Mouse (Mus musculus): ENCODE measurements around the gene Erbb3.
"Not testable (repeated sequence)": the region's sequence is repeated elsewhere in the genome, so short reads cannot be mapped to it uniquely, and the experiment has no call there.

Erbb3 gene

GRCm38 (mm10) chr10:128556963-128557362 lies 32.5 kb downstream of the Erbb3 start:
- DNase-seq (ENCODE audit: low spot score): no peak

- DNase-seq (ENCODE audit: low spot score): no peak
These were observed 33.2 kb downstream of the Erbb3 start for GRCm38 (mm10) chr10:128556286-128556685.

GRCm38 (mm10) chr10:128555567-128555966 lies 33.9 kb downstream of the Erbb3 start:
- DNase-seq (ENCODE audit: low spot score): not testable (repeated sequence)

- not testable (repeated sequence) for DNase-seq (ENCODE audit: low spot score)
These were observed 39.2 kb downstream of the Erbb3 start for GRCm38 (mm10) chr10:128550144-128550823.

- DNase-seq (ENCODE audit: low spot score): not testable (repeated sequence)
These were observed 39.8 kb downstream of the Erbb3 start for GRCm38 (mm10) chr10:128549682-128550057.

GRCm38 (mm10) chr10:128548947-128549681 lies 40.3 kb downstream of the Erbb3 start, which contains the start of gene Rpl41:
Gene Rpl41, minus strand, starts transcription at chr10:128549305.
- peak; percentile 90 for DNase-seq (ENCODE audit: low spot score)

- DNase-seq (ENCODE audit: low spot score): not testable (repeated sequence)
These were observed 41.2 kb downstream of the Erbb3 start for GRCm38 (mm10) chr10:128548051-128548791.

- peak; percentile 88 for DNase-seq (ENCODE audit: low spot score)
These were observed 42.0 kb downstream of the Erbb3 start, which contains the start of gene Zc3h10 for GRCm38 (mm10) chr10:128547361-128548032. Gene Zc3h10, minus strand, starts transcription at chr10:128547774.

- DNase-seq (ENCODE audit: low spot score): no peak
These were observed 42.7 kb downstream of the Erbb3 start for GRCm38 (mm10) chr10:128546787-128547186.

GRCm38 (mm10) chr10:128546361-128546760 lies 43.1 kb downstream of the Erbb3 start:
- no peak for DNase-seq (ENCODE audit: low spot score)

GRCm38 (mm10) chr10:128545570-128545898 lies 43.9 kb downstream of the Erbb3 start:
- no peak for DNase-seq (ENCODE audit: low spot score)

- DNase-seq (ENCODE audit: low spot score): no peak
These were observed 44.5 kb downstream of the Erbb3 start for GRCm38 (mm10) chr10:128544674-128545569.

- no peak for DNase-seq (ENCODE audit: low spot score)
These were observed 45.2 kb downstream of the Erbb3 start for GRCm38 (mm10) chr10:128544151-128544657.

- DNase-seq (ENCODE audit: low spot score): no peak
These were observed 46.4 kb downstream of the Erbb3 start for GRCm38 (mm10) chr10:128543100-128543499.

GRCm38 (mm10) chr10:128538340-128538870 lies 51.0 kb downstream of the Erbb3 start:
- no peak for DNase-seq (ENCODE audit: low spot score)

- peak; percentile 96 for DNase-seq (ENCODE audit: low spot score)
These were observed 53.0 kb downstream of the Erbb3 start for GRCm38 (mm10) chr10:128536266-128536940.

GRCm38 (mm10) chr10:128535624-128536265 lies 53.7 kb downstream of the Erbb3 start:
- DNase-seq (ENCODE audit: low spot score): no peak

GRCm38 (mm10) chr10:128535206-128535605 lies 54.2 kb downstream of the Erbb3 start:
- no peak for DNase-seq (ENCODE audit: low spot score)
